Mouse (Mus musculus) small intestine, adult 2 months (tissue): Measurements from ENCODE around the gene Arpc1a. TPM values are rescaled to one million over a fixed set of nuclear protein-coding genes. Genes with fewer than 3 reads are reported as not detected.
"Not testable (repeated sequence)": the region's sequence is repeated elsewhere in the genome, so short reads cannot be mapped to it uniquely, and the experiment has no call there.

ENCODE experiments used
- H3K27ac ChIP-seq: fragments of 200-500 bp; 2 replicates; pipeline ENCODE4 v1.5.1; 2012; ENCODE audit warnings: low read depth, low read length, control low read depth, inconsistent platforms; ENCODE audit not compliant: insufficient read depth
- H3K27me3 ChIP-seq: fragments of 200-500 bp; 2 replicates; pipeline ENCODE4 v1.6.1; 2012; ENCODE audit warnings: mild to moderate bottlenecking, moderate library complexity, low read length, inconsistent platforms; ENCODE audit not compliant: control insufficient read depth, insufficient read depth
- H3K36me3 ChIP-seq: fragments of 200-500 bp; 2 replicates; pipeline ENCODE4 v1.6.1; 2012; ENCODE audit warnings: mild to moderate bottlenecking, low read length, control low read depth, inconsistent platforms; ENCODE audit not compliant: control insufficient read depth, insufficient read depth
- H3K4me1 ChIP-seq: fragments of 200-500 bp; 2 replicates; pipeline ENCODE4 v1.6.1; 2012; ENCODE audit warnings: low read length, inconsistent platforms, mixed read lengths; ENCODE audit not compliant: control insufficient read depth, insufficient read depth, insufficient read length
- H3K4me3 ChIP-seq: fragments of 200-500 bp; 2 replicates; pipeline ENCODE4 v1.5.1; 2012; ENCODE audit warnings: low read depth, mild to moderate bottlenecking, control low read depth, inconsistent platforms, low read length, moderate library complexity
- CTCF ChIP-seq: fragments of 200-500 bp; IDR thresholded peaks from 2 replicates; pipeline ENCODE4 v1.5.1; 2012; ENCODE audit warnings: low read depth, mild to moderate bottlenecking, control low read depth, inconsistent platforms, low read length, moderate library complexity, mixed read lengths; ENCODE audit not compliant: insufficient replicate concordance, insufficient read length; ENCODE audit errors: extremely low read depth
- POLR2A ChIP-seq: fragments of 200-500 bp; IDR thresholded peaks from 2 replicates; pipeline ENCODE4 v1.6.1; 2012; ENCODE audit warnings: low read depth, mild to moderate bottlenecking, control low read depth, inconsistent platforms, low read length, moderate library complexity
- WGBS: fragments of 180-500 bp; shearing (Covaris S2); methylation state at CpG from one replicate; pipeline ENCODE4 v1.1.7; 2018; 5-methylcytosine and 5-hydroxymethylcytosine counted together
- polyA plus RNA-seq: library from polyadenylated mRNA; depleted of rRNA; stranded (reverse); fragments of >200 nt; gene quantifications from 2 replicates; pipeline ENCODE4 v1.2.3, GENCODE M21; 2012

Gene Arpc1a
- polyA plus RNA-seq, 1 experiment, result 105 TPM

GRCm38 (mm10) chr5:145064765-145065340, 18.8 kb upstream of the Arpc1a start:
- no peaks in the 10 kb centered on the region for H3K27me3 ChIP-seq
- H3K4me3 ChIP-seq, result no peak overlapping the region
- no peaks in the 10 kb centered on the region for H3K4me1 ChIP-seq
- H3K27ac ChIP-seq, result no peak overlapping the region
- H3K36me3 ChIP-seq, result no peaks in the 10 kb centered on the region
- TF ChIP-seq POLR2A, result no peak
- TF ChIP-seq CTCF, result no peak
- WGBS, result 86% methylated on average over 1 of the region's 1 CpGs

DNA sequence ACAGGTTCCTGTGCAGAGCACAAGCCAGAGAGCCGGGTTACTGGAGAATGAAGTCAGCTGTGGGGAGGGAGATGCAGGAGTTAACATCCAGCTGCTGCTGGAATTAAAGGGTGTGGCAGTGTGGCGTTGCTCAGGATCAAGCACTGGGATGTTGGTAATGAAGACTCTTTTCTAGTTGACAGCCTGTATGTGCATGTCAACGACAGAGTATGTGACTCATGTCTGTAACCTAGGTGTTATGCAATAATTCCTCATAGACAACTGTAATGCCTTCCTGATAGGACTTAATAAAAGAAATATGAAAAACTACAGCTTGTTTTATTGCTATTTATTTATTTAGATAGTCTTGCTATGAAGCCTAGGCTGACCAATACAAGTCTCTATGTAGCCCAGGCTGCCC, 14.8 kb upstream of the Arpc1a start:
- Histone ChIP-seq H3K4me3 (no peak overlapping the region), H3K4me1 (no peaks in the 10 kb centered on the region), H3K27me3 (no peaks in the 10 kb centered on the region), H3K36me3 (no peaks in the 10 kb centered on the region), H3K27ac (no peak overlapping the region)
- 22% methylated on average over 3 of the region's 3 CpGs for WGBS
- TF ChIP-seq POLR2A, result no peak
- TF ChIP-seq CTCF, result no peak

DNA sequence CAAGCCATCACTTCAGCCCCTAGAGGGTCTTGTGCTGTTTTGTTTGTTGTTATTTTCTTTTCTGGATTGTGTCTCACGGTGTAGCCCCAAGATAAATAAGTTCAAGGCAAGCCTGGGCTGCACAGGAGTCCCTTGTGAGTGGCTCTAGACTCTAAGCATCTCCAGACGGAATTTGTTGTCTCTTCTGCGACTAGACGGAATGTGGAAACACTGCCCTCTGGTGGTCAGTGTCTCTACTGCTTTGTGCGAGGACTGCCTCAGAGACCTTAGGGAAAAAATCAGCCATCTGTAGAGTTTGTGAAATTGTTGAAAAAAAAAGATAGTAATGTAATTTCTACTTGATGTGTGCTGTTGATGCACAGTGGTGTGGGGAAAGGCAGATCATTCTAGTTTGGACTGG, 13.9 kb upstream of the Arpc1a start:
- Histone ChIP-seq H3K27me3 (no peaks in the 10 kb centered on the region), H3K27ac (no peak overlapping the region), H3K4me3 (no peak overlapping the region), H3K4me1 (no peaks in the 10 kb centered on the region), H3K36me3 (no peaks in the 10 kb centered on the region)
- WGBS, result 0% methylated on average over 5 of the region's 5 CpGs
- TF ChIP-seq CTCF (peak; percentile 81; the same call in 1 of the 2 replicates), POLR2A (no peak)

- WGBS, result 55% methylated on average over 6 of the region's 6 CpGs
Observed at GRCm38 (mm10) chr5:145071342-145071741, 12.3 kb upstream of the Arpc1a start.

GRCm38 (mm10) chr5:145075081-145075480, 8.5 kb upstream of the Arpc1a start:
- no peak overlapping the region for H3K27ac ChIP-seq
- 48% methylated on average over 3 of the region's 3 CpGs for WGBS
- TF ChIP-seq CTCF, result no peak
- no peak for TF ChIP-seq POLR2A
- H3K36me3 ChIP-seq, result no peaks in the 10 kb centered on the region
- no peak overlapping the region for H3K4me3 ChIP-seq
- H3K4me1 ChIP-seq, result no peaks in the 10 kb centered on the region
- no peaks in the 10 kb centered on the region for H3K27me3 ChIP-seq

More at GRCm38 (mm10) chr5:145071342-145071741, 12.3 kb upstream of the Arpc1a start:
- peak; percentile 10; the same call in 1 of the 2 replicates for TF ChIP-seq CTCF
- no peak for TF ChIP-seq POLR2A
- Histone ChIP-seq H3K36me3 (no peaks in the 10 kb centered on the region), H3K27ac (no peak overlapping the region), H3K4me1 (no peaks in the 10 kb centered on the region), H3K27me3 (no peaks in the 10 kb centered on the region), H3K4me3 (no peak overlapping the region)

GRCm38 (mm10) chr5:145081866-145082613, 1.6 kb upstream of the Arpc1a start:
- Histone ChIP-seq H3K36me3 (0 out of 2 replicates have a peak, but pooled peaks cover 2% of the 10 kb centered on the region), H3K4me1 (peaks cover 4% of the 10 kb centered on the region; the same call in 1 of the 2 replicates), H3K4me3 (no peak overlapping the region), H3K27ac (no peak overlapping the region), H3K27me3 (no peaks in the 10 kb centered on the region)
- WGBS, result 74% methylated on average over 10 of the region's 10 CpGs
- TF ChIP-seq POLR2A, result no peak
- no peak for TF ChIP-seq CTCF

- not testable (repeated sequence) for H3K27ac ChIP-seq, H3K27me3 ChIP-seq, H3K4me1 ChIP-seq, H3K36me3 ChIP-seq
- 43% methylated on average over 6 of the region's 6 CpGs for WGBS
- H3K4me3 ChIP-seq, result peak overlapping the region; percentile 94
Observed at GRCm38 (mm10) chr5:145083201-145083600, 429 bp upstream of the Arpc1a start.
